Mouse (Mus musculus): Measurements from ENCODE around the gene Dsp.

- TF ChIP-seq ZC3H11A (IDR thresholded peaks at IDR 0.05; ENCODE audit: borderline replicate concordance, low read depth, low read length) (no peak), MAFK (IDR thresholded peaks at IDR 0.05; ENCODE audit: insufficient read depth, low read depth, low read length) (no peak), HCFC1 (IDR thresholded peaks at IDR 0.05; ENCODE audit: borderline replicate concordance, insufficient read depth, low read length) (no peak), CHD2 (IDR thresholded peaks at IDR 0.05; ENCODE audit: low read depth, low read length) (no peak), ZNF384 (IDR thresholded peaks at IDR 0.05; ENCODE audit: low read depth, low read length) (no peak)
Measured at GRCm38 (mm10) chr13:38164932-38165331, 13.8 kb downstream of the Dsp start.
